Mouse (Mus musculus): ENCODE measurements around the gene Azgp1. TPM values are rescaled to one million over a fixed set of nuclear protein-coding genes. Genes with fewer than 3 reads are reported as not detected.
"Not testable (repeated sequence)": the region's sequence is repeated elsewhere in the genome, so short reads cannot be mapped to it uniquely, and the experiment has no call there.

Gene Azgp1
- total RNA-seq, 2 experiments from 2014 or later: not detected

DNA sequence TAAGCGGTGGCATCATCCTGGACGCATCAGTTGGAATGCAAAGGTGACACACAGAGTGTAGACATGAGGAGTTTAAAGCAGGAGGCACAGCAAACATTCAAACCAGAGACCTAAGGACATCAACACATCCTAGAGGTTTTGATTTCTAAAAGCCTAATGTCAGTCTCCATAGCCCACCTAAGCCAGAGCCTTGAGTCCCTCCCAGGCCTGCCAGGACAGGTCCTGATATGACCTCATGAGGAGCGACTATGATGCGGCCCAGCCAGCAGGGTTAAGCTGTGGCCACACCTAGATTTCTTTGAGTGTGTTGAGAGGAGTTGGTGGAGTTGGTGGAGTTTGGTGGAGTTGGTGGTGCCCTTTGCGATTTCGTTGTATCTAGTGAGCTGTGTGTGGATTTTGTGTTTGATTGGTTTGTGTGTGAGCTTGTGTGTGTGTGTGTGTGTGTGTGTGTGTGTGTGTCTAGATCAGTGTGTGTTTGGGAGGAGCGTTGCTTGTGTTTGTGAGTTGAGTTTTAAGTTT lies 39.7 kb downstream of the Azgp1 start, which contains the start of the genes Smok3a and Smok3b:
Smok3a (plus strand) TSS at position 301 of the 519 bp plus-strand sequence.
Smok3b (plus strand) TSS at position 469 of the 519 bp plus-strand sequence.
- intact Hi-C loops (cut with DNase I); DNase-seq: not testable (repeated sequence)

Other genes starting within 250 kb of the Azgp1 start
- gene Nyap1, start 239.9 kb upstream of the Azgp1 start, total RNA-seq (2021): 1 to 10 TPM; 1.4 to 1.8 TPM
- gene Tsc22d4, start 235.8 kb upstream of the Azgp1 start, total RNA-seq (2021): 100 to 1,000 TPM; 287 to 312 TPM
- gene Ppp1r35, start 202.7 kb upstream of the Azgp1 start, total RNA-seq (2021): 10 to 100 TPM; 13.9 to 14.0 TPM
- 10 to 100 TPM; 32.7 to 33.0 TPM for gene Mepce, start 193.9 kb upstream of the Azgp1 start, total RNA-seq (2021)
- gene Zcwpw1, start 193.7 kb upstream of the Azgp1 start, total RNA-seq (2021): 1 to 10 TPM; 1.1 to 1.3 TPM
- 1 to 10 TPM; 1.3 to 2.4 TPM for gene Pilra, start 145.2 kb upstream of the Azgp1 start, total RNA-seq (2021)
- 1 to 10 TPM in 1 of 2 experiments, under 1 TPM in 1; 0.44 to 1.5 TPM for gene Pilrb1, start 123.4 kb upstream of the Azgp1 start, total RNA-seq (2021)
- under 1 TPM; 0.45 to 1.00 TPM for gene Pilrb2, start 109.7 kb upstream of the Azgp1 start, total RNA-seq (2021)
- gene Cyp3a13, start 59.9 kb upstream of the Azgp1 start, total RNA-seq (2021): under 1 TPM; 0.22 to 0.27 TPM
- gene Gjc3, start 18.4 kb upstream of the Azgp1 start, total RNA-seq (2021): under 1 TPM; 0.26 to 0.27 TPM
- not detected for gene Smok3a, start 39.7 kb downstream of the Azgp1 start, total RNA-seq (2021)
- gene Smok3b, start 39.9 kb downstream of the Azgp1 start, total RNA-seq (2021): not detected
- not detected for gene Smok3c, start 71.7 kb downstream of the Azgp1 start, total RNA-seq (2021)
- 10 to 100 TPM; 17.8 to 18.0 TPM for gene Zkscan1, start 103.6 kb downstream of the Azgp1 start, total RNA-seq (2021)
- gene Zscan21, start 135.4 kb downstream of the Azgp1 start, total RNA-seq (2021): 10 to 100 TPM; 13.7 to 14.2 TPM
- 10 to 100 TPM in 1 of 2 experiments, 1 to 10 TPM in 1; 8.0 to 10.9 TPM for gene Zfp113, start 174.2 kb downstream of the Azgp1 start, total RNA-seq (2021)
- 100 to 1,000 TPM; 124 TPM for gene Cops6, start 179.6 kb downstream of the Azgp1 start, total RNA-seq (2021)
- gene Ap4m1, start 190.5 kb downstream of the Azgp1 start, total RNA-seq (2021): 10 to 100 TPM in 1 of 2 experiments, 1 to 10 TPM in 1; 9.2 to 10.9 TPM
- gene Mcm7, start 190.9 kb downstream of the Azgp1 start, total RNA-seq (2021): 10 to 100 TPM; 13.0 to 19.2 TPM
- gene Taf6, start 205.9 kb downstream of the Azgp1 start, total RNA-seq (2021): 10 to 100 TPM; 25.3 to 28.4 TPM
- gene Cnpy4, start 206.0 kb downstream of the Azgp1 start, total RNA-seq (2021): 1 to 10 TPM; 6.8 to 7.1 TPM
- 1 to 10 TPM; 2.7 to 3.2 TPM for gene Mblac1, start 212.8 kb downstream of the Azgp1 start, total RNA-seq (2021)
- gene Nxpe5, start 244.4 kb downstream of the Azgp1 start, total RNA-seq (2021): under 1 TPM; 0.71 to 0.98 TPM

Measured in heart, postnatal 14 days (tissue).